Mouse (Mus musculus) E14TG2a.4 (cell line): ENCODE measurements at regions not wholly inside any gene's neighbourhood (a gene's known extent, or its start where the extent isn't known, plus 50 kb on each side); places are given as distances from the start of the nearest gene placed in this dataset.

ENCODE experiments used
- H3K27me3 ChIP-seq: 2 replicates; pipeline ENCODE4 v1.6.1; 2014; ENCODE audit warnings: low read length, control low read depth; ENCODE audit not compliant: insufficient read depth
- H3K36me3 ChIP-seq: 2 replicates; pipeline ENCODE4 v1.6.1; 2014; ENCODE audit warnings: low read length, control low read depth; ENCODE audit not compliant: insufficient read depth
- H3K4me1 ChIP-seq: replicated peaks from 2 replicates; pipeline ENCODE4 v1.6.1; 2014; ENCODE audit warnings: low read depth, low read length, control low read depth
- H3K4me3 ChIP-seq: replicated peaks from 2 replicates; pipeline ENCODE4 v1.5.1; 2014; ENCODE audit warnings: mild to moderate bottlenecking, low read length
- H3K9me3 ChIP-seq: 2 replicates; pipeline ENCODE4 v1.6.1; 2014; ENCODE audit warnings: low read length, control low read depth
- CTCF ChIP-seq: conservative IDR thresholded peaks from 2 replicates; pipeline ENCODE4 v1.5.1; 2014; ENCODE audit warnings: low read length
- NANOG ChIP-seq: IDR thresholded peaks from 2 replicates; pipeline ENCODE4 v1.6.1; 2014; ENCODE audit warnings: borderline replicate concordance, low read length, mixed read lengths
- POU5F1 ChIP-seq: IDR thresholded peaks from 2 replicates; pipeline ENCODE4 v1.6.1; 2014; ENCODE audit warnings: low read length, borderline replicate concordance

DNA sequence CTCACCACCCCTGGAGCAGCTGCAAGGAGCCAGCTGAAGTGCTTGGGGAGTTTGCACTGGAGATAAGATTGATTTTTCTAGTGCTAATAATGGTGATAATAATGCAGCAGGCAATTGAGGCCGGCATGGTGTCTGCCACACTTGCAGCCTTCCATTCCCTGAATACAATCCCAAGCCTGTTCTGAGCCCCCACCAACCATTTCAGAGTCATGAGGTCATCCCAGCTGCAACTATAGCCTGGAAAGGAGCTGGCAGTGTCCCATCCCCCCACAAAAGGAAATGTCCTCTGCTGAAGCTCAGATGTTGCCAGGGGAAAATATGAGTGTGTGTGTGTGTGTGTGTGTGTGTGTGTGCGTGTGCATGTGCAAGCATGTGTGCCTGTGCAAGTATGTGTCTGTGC is 160.2 kb upstream of the Gas1 start:
- TF ChIP-seq NANOG (no peak), POU5F1 (no peak), CTCF (no peak)
- no peaks in the 10 kb centered on the region for H3K36me3 ChIP-seq
- no peaks in the 10 kb centered on the region for H3K27me3 ChIP-seq

DNA sequence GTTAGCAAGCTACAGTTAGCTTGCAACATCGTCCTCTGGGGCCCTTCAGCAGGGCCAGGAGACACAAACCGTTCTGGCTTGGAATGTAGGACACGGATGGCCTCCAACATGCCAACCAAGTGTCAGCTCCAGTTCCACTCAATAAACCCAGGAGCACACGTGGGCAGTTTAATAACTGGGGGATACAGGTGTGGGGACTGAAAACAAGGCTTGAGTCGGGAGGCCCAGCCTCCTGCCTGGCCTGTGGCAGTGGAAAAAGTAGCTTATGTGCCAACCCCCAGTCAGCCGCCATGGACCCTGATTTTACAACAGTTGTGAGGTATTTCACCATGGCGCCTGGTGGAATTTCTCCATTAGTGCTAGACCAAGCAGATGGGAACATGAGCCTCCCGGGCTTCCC is 160.9 kb upstream of the Gas1 start:
- no peak overlapping the region for H3K4me3 ChIP-seq
- H3K27me3 ChIP-seq = no peaks in the 10 kb centered on the region
- H3K36me3 ChIP-seq = no peaks in the 10 kb centered on the region
- no peaks in the 10 kb centered on the region for H3K4me1 ChIP-seq
- H3K9me3 ChIP-seq = peaks cover 14% of the 10 kb centered on the region; the same call in 1 of the 2 replicates
- no peak for TF ChIP-seq CTCF
- no peak for TF ChIP-seq POU5F1
- no peak for TF ChIP-seq NANOG

More for the DNA sequence above, 160.2 kb upstream of the Gas1 start:
- Histone ChIP-seq H3K9me3 (peaks cover 14% of the 10 kb centered on the region; the same call in 1 of the 2 replicates), H3K4me3 (no peak overlapping the region), H3K4me1 (no peaks in the 10 kb centered on the region)

DNA sequence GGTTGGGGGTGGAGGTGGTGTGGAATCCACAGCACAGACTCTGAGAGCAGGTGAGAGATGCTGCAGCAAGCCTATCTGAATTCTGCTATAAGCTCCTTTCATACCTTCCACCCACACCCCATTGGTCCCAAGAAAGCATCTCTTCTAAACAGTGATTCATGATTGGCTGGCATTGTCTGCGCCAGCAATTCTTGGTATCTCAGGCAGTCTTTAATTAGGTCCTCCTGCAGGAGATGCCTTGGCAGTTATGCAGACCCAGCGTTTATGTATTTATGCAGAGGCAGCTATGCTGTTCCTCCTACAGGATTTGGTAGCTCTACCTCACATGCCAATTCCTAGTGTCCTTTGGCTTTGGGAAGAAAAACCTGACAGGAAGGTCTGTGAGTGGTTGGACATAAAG is 162.9 kb upstream of the Gas1 start:
- no peaks in the 10 kb centered on the region for H3K27me3 ChIP-seq
- no peaks in the 10 kb centered on the region for H3K36me3 ChIP-seq
- H3K4me1 ChIP-seq = no peaks in the 10 kb centered on the region
- TF ChIP-seq POU5F1 (no peak), NANOG (no peak), CTCF (no peak)
- H3K9me3 ChIP-seq = peaks cover 14% of the 10 kb centered on the region; the same call in 1 of the 2 replicates
- no peak overlapping the region for H3K4me3 ChIP-seq

DNA sequence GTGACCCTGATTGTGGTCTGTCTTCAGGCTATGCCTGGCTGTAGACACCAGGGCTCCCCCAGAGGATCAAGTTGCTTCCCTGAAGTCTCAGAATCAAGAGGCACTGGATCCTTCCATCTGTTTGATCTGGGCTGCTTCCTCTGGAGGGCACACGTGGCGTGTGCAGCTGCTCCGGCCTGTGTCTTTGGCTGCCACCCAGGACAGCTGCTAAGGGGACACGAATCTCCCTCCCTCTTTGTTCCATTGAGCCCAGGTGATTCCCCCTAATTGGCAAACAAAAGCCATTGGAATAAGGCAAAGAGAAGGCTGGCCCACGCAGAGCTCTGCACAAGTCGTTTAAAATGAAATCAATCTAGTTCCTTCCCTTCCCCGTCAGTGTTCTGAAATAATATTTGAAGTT is 170.7 kb upstream of the Gas1 start:
- H3K4me3 ChIP-seq = no peak overlapping the region
- H3K9me3 ChIP-seq = no peaks in the 10 kb centered on the region
- no peak for TF ChIP-seq CTCF
- TF ChIP-seq NANOG = no peak
- no peak for TF ChIP-seq POU5F1
- no peaks in the 10 kb centered on the region for H3K27me3 ChIP-seq
- H3K4me1 ChIP-seq = no peaks in the 10 kb centered on the region
- H3K36me3 ChIP-seq = no peaks in the 10 kb centered on the region

DNA sequence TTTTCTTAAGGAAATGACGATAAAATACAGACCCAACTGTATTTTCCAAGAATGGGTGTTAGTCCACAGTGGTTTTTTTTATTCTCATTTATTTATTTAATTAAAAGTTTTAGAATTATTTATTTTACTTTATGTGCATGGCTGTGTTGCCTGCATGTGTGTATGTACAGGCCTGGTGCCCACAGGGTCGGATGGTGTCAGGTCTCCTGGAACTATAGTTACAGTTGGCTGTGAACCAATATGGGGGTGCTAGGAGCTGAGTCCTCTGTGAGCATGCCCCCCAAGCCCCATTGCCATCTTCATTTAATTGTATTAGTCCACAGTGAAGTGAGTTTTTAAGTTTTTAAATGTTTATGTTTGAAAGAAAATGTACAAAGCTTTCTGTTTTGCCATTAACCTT is 171.3 kb upstream of the Gas1 start:
- Histone ChIP-seq H3K9me3 (no peaks in the 10 kb centered on the region), H3K36me3 (no peaks in the 10 kb centered on the region), H3K27me3 (no peaks in the 10 kb centered on the region), H3K4me1 (no peaks in the 10 kb centered on the region), H3K4me3 (no peak overlapping the region)
- TF ChIP-seq CTCF = no peak
- TF ChIP-seq NANOG = no peak
- TF ChIP-seq POU5F1 = no peak

GRCm38 (mm10) chr13:60355707-60356490 is 178.7 kb upstream of the Gas1 start:
- H3K27me3 ChIP-seq = no peaks in the 10 kb centered on the region
- no peaks in the 10 kb centered on the region for H3K9me3 ChIP-seq
- H3K4me3 ChIP-seq = no peak overlapping the region
- TF ChIP-seq NANOG = no peak
- no peaks in the 10 kb centered on the region for H3K36me3 ChIP-seq
- peaks cover 20% of the 10 kb centered on the region for H3K4me1 ChIP-seq

DNA sequence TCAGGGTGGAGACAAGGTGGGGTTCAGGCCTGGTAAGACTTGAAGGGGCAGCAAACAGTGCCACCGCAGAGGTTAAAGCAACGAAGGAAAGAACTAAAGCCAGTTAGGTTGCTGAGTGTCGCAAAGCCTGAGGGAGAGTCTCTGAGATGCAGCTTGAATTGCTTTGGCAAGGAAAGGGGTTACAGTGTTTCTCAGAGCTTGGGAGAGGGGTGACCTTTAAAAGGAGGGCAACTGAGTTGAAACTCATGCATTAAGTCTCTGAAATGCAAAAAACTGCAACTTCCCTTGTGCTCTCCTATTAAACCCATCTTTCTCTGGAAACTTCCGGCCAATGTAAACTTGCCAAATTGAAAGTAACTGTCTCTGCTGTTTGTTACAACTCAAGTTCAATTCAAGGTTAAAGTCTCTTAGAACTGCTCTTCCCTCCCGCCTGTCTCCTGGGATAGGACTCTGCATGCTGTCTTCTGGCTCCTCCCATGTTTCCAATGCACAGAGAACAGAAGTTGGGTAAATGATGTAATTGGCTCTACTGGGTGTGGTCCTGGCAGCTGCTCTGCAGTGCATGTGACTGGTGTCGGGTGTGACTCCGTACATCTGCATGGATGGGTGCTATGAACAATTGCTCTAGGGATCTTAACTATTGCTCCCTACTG is 181.4 kb upstream of the Gas1 start:
- no peaks in the 10 kb centered on the region for H3K9me3 ChIP-seq
- no peak overlapping the region for H3K4me3 ChIP-seq
- no peaks in the 10 kb centered on the region for H3K36me3 ChIP-seq
- no peaks in the 10 kb centered on the region for H3K27me3 ChIP-seq
- H3K4me1 ChIP-seq = peaks cover 20% of the 10 kb centered on the region
- no peak for TF ChIP-seq POU5F1
- no peak for TF ChIP-seq CTCF
- TF ChIP-seq NANOG = no peak

GRCm38 (mm10) chr13:60364778-60365672 is 187.9 kb upstream of the Gas1 start:
- Histone ChIP-seq H3K4me1 (no peaks in the 10 kb centered on the region), H3K4me3 (no peak overlapping the region), H3K27me3 (no peaks in the 10 kb centered on the region), H3K9me3 (no peaks in the 10 kb centered on the region), H3K36me3 (no peaks in the 10 kb centered on the region)
- TF ChIP-seq NANOG (no peak), CTCF (no peak), POU5F1 (no peak)
